Mouse (Mus musculus) NIH3T3 (cell line): ENCODE results near the gene Eaf2.

Source experiments
- DNase-seq: peaks from one replicate; pipeline ENCODE4 v3.0.0-alpha.2; 2012; ENCODE audit warnings: low read depth

The Eaf2 gene

DNA sequence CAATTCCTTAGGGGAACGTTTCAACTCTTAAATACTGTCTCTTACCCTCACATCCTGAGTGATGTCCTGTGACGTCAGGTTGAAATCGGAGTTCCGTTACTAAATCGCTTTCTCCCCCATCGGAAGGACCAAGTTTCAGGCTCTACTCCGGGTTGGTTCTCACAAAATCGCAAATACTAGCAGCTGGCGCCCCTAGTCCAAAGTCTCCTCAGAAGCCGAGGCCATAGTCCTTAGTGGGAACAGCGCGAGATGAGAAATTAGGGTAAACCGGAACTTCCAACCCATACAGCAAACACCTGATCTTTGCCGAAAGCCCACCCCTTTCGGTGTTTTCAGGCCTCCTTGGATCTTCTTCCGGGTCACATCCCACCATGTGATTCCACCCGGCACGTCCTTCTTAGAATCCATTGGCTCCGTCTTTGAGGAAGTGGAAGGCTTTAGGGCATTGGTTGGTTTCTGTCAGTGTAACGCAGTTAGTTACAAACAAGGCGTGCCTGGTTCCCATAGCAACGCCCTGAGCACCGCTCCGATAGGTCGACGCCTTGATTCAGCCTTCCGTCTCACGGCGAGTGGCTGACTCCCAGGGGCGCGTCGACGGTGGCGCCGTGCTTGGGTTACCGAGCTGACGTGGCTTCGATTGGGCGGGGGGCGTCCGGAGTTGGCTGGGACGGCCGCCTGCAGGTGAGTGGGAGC, at the start of gene Eaf2, which contains the start of gene Golgb1:
Eaf2 (minus strand) TSS at position 421 of the 693 bp plus-strand sequence.
Golgb1 (plus strand) TSS at position 558 of the 693 bp plus-strand sequence.
- DNase-seq, result peak; percentile 98

DNA sequence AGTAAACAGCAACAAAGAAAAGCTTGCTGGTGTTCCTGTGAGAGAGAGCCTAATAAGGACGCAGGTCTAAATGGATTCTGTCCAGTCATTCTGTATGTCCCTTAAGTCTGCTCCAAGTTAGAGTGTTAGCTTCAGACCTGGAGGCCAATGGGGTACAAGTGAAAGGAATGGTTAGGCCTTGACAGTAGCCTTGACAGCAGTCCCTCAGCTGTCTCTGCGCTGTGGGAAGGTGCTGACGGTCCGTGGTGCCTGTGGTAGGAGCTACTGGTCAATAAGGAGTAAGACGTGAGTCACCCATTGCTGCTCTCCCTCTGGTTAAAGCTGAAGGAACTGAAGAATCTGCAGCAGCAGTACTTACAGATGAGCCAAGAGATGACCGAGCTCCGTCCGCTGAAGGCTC, 49.5 kb upstream of the Eaf2 start:
- DNase-seq, result no peak

DNA sequence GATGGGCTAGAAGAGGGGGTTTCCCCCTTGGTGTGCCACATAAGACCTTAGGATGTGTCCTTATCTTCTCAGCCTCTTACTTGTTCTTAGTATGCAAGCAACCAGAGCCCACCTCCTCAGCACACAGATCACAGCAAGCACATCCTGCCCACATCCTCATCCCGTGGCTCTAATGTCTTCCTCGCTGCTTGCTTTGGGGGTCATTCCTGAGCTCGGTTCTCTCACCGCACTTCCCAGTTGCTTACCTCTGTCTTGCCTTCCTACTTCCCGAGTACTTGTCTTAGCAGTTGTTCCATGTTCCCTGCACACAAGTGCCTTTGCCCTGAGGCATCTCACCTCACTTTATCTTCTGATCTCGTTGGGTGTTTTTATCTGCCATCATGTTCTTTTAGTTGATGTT, 47.2 kb upstream of the Eaf2 start:
- DNase-seq, result no peak

DNA sequence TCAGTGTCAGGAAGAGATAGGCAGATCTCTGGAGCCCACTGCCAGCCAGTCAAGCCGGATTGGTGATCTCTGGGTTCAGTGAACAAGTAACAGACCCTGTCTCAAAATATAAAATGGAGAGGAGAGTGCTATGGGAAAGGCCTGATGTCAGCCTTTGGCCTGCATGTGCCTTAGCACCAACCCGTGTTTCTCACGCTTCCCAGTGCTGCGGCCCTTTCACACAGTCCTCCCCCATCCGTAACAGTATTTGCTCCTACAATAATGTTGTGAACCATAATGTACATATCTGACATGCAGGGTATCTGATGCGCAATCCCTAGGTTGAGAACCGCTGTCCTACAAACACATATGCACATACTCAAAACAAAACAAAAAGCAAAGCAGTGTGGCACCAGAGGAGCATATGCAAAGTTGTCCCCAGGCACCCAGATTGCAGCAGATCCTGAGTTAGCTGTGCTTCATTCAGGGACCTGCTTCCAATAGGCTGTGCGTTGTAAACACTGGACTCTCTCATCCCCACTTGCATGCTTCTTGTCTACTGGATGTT, 46.3 kb upstream of the Eaf2 start:
- no peak for DNase-seq

DNA sequence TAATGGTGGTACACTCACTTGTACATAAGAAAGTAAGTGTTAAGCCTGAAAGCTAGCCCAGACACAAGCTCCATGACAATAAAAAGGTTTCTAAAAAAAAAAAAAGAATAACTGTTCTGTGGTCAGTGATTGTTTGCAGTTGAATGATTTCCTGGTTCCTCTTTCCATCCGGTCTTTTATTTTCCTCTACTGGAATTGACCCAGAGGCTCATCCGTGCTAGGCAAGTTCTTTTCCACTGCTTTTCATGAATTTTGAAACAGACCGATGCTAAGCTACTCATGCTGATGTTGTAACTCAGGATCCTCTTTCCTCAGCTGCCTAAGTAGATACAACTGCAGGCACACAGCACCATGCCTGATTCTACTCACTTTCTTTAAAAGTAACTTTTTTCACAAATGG, 45.6 kb upstream of the Eaf2 start:
- DNase-seq, result no peak

- DNase-seq, result no peak
Measured at GRCm38 (mm10) chr16:36918505-36918904, 43.7 kb upstream of the Eaf2 start.

DNA sequence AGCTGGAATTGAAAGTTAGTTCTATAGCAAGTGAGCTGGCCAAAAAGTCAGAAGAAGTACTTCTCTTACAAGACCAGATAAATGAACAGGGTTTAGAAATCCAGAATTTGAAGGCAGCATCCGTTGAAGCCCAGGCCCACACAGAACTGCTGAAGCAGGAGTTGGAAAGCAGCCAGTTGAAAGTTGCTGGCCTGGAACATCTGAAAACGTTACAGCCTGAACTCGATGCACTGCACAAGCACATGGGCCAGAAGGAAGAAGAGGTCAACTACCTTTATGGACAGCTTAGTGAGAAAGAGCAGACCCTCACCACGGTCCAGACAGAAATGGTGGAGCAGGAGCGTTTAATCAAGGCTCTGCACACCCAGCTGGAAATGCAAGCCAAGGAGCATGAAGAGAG, 39.4 kb upstream of the Eaf2 start:
- no peak for DNase-seq

- DNase-seq, result no peak
Measured at GRCm38 (mm10) chr16:36912311-36912710, 37.5 kb upstream of the Eaf2 start.

- DNase-seq, result no peak
Measured at GRCm38 (mm10) chr16:36911909-36912308, 37.1 kb upstream of the Eaf2 start.

DNA sequence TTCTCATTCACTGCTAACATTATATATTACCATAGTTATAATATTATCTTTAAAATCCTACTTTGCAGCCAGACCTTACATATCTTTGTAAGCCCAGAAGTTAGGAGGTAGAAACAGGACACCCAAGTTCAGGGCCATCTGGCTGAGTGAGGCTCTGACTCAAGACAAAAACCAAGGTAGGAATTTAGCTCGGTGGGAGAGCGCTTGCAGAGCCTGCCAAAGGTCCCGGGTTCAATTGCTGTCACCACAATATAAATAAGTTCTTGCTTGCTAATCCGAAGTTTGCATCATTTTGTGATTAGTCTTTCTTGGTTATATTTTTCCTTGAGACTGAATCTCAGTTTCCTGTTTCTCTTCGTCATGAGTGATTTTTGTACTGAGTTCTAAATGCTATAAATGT, 28.4 kb upstream of the Eaf2 start:
- no peak for DNase-seq

DNA sequence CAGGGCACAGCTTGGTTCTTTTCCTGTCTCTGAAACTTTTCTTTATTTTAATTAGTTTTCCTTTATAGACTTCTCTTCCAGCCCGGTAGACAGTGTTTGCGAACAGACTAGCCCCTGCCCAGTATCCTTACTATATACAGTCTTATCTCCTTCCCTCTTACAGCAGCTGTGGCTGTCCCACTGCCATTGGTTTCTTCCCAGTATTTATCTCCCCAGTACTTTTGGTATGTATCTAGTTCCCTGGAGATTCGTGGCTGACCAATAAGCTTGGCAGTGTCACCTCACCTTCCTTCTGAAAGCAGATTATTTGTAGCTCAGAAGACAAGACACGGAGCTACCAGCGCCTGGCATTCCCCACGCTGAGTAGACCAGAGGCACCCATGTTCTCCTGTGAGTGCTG, 21.9 kb upstream of the Eaf2 start:
- DNase-seq, result no peak

- DNase-seq, result no peak
Measured at GRCm38 (mm10) chr16:36893317-36893716, 18.5 kb upstream of the Eaf2 start.

DNA sequence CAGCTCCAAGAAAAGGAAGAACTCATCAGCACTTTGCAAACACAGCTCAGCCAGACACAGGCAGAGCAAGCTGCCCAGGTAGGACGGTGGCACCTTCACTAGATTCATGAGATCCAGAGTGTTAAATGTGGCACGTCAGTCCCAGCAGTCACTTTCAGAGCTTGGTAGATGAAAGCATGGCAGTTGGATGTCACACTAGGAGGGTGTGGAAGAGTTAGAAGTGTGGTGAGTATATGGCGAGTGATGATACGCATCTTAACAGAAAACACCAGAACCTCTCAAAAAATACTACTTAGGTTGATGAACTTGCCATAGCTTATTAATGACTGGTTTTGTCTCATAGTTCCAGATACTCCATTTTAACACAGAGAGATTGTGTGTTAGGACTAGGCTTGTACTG, 16.6 kb upstream of the Eaf2 start:
- DNase-seq, result no peak

GRCm38 (mm10) chr16:36890559-36890958, 15.8 kb upstream of the Eaf2 start:
- no peak for DNase-seq

GRCm38 (mm10) chr16:36887546-36887945, 12.7 kb upstream of the Eaf2 start:
- peak; percentile 8 for DNase-seq

DNA sequence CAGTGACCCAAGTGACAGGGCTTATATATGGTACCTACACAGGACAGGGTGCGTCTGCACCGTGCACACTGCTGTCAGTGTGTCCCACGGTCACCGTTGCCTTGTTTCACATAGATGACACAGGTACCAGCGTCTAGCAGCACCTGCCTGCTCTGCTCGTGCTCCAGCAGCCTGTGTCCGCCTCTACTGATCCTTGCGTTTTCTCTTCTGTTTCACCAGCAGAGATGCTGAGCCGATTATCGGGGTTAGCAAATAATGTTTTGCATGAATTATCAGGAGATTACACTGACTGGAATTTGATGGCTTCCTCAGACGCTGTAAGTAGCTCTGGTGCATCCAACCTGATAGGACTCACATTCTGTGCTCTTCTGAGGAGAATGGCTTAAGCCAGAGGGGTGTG, 11.1 kb upstream of the Eaf2 start:
- no peak for DNase-seq

GRCm38 (mm10) chr16:36884881-36885280, 10.1 kb upstream of the Eaf2 start:
- peak; percentile 25 for DNase-seq

DNA sequence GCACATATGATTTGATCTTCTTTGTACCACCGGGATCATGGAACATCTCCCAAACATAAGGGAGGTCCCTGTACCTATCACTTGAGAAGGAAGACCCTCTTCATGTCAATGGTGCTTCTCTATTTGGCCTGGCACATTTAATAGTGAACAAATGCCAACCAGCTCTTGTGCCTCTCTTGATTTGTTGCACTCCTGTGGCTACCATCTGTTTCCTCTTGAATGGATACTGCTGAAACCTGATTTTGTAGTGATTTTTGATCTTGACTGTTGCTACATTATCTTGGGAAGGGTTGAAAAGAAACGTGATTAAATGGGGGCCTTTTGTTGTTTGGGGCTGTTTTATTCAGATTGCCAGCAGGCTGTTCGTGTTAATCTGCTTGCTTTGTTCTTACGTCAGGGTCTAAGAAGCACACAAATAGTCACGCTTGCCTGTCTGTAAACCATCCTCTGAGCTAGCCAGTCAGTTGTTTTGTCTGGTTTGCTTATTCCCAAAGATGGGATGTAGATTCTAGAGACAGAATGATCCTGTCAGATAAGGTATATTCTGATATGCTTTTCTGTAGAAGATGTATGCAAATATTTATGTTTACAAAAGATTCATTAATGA, 8.0 kb upstream of the Eaf2 start:
- DNase-seq, result no peak

DNA sequence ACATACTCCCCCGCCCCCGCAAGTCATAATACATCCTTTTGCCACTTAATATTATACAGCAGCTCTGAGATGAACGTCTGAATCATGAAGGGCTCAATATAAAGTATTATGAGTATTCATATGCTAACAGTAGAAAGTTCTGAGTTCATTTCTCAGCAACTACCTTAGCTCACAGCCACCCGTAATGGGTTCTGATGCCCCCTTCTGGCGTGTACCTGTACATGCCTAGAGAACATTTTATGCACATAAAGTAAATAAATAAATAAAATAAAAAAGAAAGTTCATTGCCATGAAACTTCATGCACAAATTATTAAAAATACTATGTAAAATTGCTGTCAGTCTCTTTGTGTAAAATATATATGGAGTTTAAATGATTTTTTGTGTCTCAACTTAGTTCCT, 2.5 kb upstream of the Eaf2 start:
- DNase-seq, result peak; percentile 34

DNA sequence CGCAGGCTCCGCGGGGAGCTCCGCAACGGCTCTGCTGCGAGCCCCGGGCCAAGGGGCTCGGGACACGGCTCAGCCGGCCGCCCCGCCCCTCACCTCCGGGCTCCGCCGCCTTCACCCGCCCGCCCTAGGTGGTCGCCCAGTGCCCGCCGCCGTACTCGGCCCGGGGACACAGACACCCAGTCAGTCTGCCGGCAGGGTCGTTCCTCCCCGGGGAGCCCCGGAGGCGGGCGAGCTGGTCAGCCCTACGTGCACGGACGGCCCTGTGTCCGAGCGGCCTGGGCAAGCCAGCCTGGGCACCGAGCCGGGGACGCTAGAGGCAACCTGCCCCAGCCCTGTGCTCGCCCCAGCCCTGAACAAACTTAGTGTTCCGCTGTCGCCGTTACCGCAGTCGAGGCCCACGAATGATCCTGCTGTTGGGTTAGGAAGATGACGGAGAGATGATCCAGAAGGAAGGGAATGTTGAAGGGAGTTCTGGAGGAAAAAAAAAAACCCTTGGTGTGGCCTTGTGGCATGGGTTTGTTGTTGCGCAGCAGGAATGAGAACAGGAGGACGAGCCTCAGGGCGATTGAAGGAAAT, 561 bp upstream of the Eaf2 start:
- DNase-seq, result peak; percentile 57

DNA sequence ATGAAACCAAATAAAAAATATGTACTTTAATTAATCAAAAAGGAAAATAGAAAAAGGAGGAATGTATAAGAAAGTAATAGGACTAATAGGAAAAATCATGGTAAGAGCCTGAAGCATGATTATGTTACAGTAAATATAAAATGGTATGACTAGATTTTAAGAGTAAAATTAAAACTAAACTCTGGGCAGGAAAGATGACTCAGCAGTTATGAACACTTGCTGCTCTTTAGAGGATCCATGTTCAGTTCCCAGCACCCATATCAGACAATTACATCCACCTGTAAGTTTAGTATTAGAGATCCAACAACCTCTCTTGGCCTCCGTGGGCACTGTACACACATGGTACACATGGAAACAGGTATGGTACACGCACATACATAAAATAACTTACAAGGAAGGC, 5.4 kb downstream of the Eaf2 start:
- no peak for DNase-seq

- DNase-seq, result no peak
Measured at GRCm38 (mm10) chr16:36863585-36863984, 11.2 kb downstream of the Eaf2 start.

- no peak for DNase-seq
Measured at GRCm38 (mm10) chr16:36851202-36851601, 23.6 kb downstream of the Eaf2 start.
